Mouse (Mus musculus) forebrain, embryonic 15.5 days (tissue): ENCODE results near the gene Adamts20. TPM values are rescaled to one million over a fixed set of nuclear protein-coding genes. Genes with fewer than 3 reads are reported as not detected.

Experiments
- ATAC-seq: fragments of 200-750 bp; cut with Nextera tagmentation; replicated peaks from 2 replicates; pipeline ENCODE4 v1.8.0; 2017; ENCODE audit warnings: mild to moderate bottlenecking, moderate TSS enrichment, moderate library complexity
- H3K27ac ChIP-seq: fragments of 300-500 bp; sonication (generic); replicated peaks from 2 replicates; pipeline ENCODE4 v1.5.1; 2015; ENCODE audit warnings: mild to moderate bottlenecking, inconsistent platforms
- H3K27me3 ChIP-seq: fragments of 300-500 bp; sonication (generic); 2 replicates; pipeline ENCODE4 v1.6.1; 2015; ENCODE audit warnings: inconsistent platforms
- H3K36me3 ChIP-seq: fragments of 300-500 bp; sonication (generic); 2 replicates; pipeline ENCODE4 v1.6.1; 2015; ENCODE audit warnings: mild to moderate bottlenecking, inconsistent platforms
- H3K4me1 ChIP-seq: fragments of 300-500 bp; sonication (generic); 2 replicates; pipeline ENCODE4 v1.6.1; 2015; ENCODE audit warnings: inconsistent platforms
- H3K4me2 ChIP-seq: fragments of 300-500 bp; sonication (generic); replicated peaks from 2 replicates; pipeline ENCODE4 v1.6.1; 2015; ENCODE audit warnings: mild to moderate bottlenecking, inconsistent platforms
- H3K4me3 ChIP-seq: fragments of 300-500 bp; sonication (generic); 2 replicates; pipeline ENCODE4 v1.5.1; 2015; ENCODE audit warnings: mild to moderate bottlenecking, inconsistent platforms
- H3K9ac ChIP-seq: fragments of 300-500 bp; sonication (generic); replicated peaks from 2 replicates; pipeline ENCODE4 v1.6.1; 2015; ENCODE audit warnings: mild to moderate bottlenecking, inconsistent platforms
- H3K9me3 ChIP-seq: fragments of 300-500 bp; sonication (generic); 2 replicates; pipeline ENCODE4 v1.6.1; 2016; ENCODE audit warnings: inconsistent platforms
- WGBS: fragments of 180-500 bp; shearing (Covaris S2); methylation state at CpG from one replicate; pipeline ENCODE4 v1.1.7; 2015; ENCODE audit warnings: mixed read lengths; 5-methylcytosine and 5-hydroxymethylcytosine counted together
- polyA plus RNA-seq: library from polyadenylated mRNA; unstranded; fragments of >200 nt; fragmentation: Nextera tagmentation; extraction: Ambion mirVana; gene quantifications from 2 replicates; pipeline ENCODE4 v1.2.1, GENCODE M21; 2015

The Adamts20 gene
- polyA plus RNA-seq, 1 experiment from 2014 or later: 3.5 TPM

DNA sequence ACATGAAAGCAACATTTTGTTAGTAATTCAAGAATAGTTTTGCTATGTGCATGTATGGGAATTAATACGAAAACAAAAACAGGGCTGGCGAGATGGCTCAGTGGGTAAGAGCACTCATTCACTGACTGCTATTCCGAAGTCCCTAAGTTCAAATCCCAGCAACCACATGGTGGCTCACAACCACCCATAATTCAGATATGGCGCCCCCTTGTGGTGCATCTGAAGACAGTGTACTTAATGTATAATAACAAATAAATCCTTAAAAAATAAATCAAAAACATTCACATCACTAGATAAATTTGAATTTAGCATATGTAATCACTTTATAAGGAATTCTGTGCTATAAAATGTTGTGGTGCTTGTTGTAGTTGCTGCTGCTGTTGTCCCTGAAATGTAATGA lies 225.6 kb downstream of the Adamts20 start:
- Histone ChIP-seq H3K27ac (no peak overlapping the region), H3K4me3 (no peak overlapping the region), H3K9ac (no peak overlapping the region), H3K4me1 (no peaks in the 10 kb centered on the region), H3K9me3 (no peaks in the 10 kb centered on the region), H3K27me3 (no peaks in the 10 kb centered on the region), H3K36me3 (no peaks in the 10 kb centered on the region), H3K4me2 (no peak overlapping the region)
- WGBS: 84% methylated on average over 4 of the region's 4 CpGs
- ATAC-seq: no peak

DNA sequence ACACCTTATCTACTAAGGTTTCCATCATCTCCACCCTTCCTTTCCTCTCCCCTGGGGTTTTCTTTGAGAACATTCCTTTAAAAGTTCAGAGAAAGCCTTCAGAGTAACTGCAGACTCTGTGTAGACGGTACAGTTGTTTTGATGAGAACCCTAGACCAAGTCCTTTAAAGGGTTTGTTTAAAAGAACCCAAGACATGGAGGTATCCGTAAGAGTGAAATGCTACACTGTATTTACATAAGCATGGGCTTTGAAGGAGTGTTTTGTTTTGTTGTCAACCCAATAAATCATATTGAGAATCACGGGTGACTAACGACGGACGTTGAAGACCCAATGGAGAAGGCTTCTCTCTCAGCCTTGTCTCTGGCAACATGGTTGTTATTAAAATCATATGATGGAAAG lies 226.1 kb downstream of the Adamts20 start:
- Histone ChIP-seq H3K4me3 (no peak overlapping the region), H3K9me3 (no peaks in the 10 kb centered on the region), H3K4me1 (no peaks in the 10 kb centered on the region), H3K27me3 (no peaks in the 10 kb centered on the region), H3K27ac (no peak overlapping the region), H3K36me3 (no peaks in the 10 kb centered on the region), H3K4me2 (no peak overlapping the region), H3K9ac (no peak overlapping the region)
- no peak for ATAC-seq
- 82% methylated on average over 6 of the region's 6 CpGs for WGBS

DNA sequence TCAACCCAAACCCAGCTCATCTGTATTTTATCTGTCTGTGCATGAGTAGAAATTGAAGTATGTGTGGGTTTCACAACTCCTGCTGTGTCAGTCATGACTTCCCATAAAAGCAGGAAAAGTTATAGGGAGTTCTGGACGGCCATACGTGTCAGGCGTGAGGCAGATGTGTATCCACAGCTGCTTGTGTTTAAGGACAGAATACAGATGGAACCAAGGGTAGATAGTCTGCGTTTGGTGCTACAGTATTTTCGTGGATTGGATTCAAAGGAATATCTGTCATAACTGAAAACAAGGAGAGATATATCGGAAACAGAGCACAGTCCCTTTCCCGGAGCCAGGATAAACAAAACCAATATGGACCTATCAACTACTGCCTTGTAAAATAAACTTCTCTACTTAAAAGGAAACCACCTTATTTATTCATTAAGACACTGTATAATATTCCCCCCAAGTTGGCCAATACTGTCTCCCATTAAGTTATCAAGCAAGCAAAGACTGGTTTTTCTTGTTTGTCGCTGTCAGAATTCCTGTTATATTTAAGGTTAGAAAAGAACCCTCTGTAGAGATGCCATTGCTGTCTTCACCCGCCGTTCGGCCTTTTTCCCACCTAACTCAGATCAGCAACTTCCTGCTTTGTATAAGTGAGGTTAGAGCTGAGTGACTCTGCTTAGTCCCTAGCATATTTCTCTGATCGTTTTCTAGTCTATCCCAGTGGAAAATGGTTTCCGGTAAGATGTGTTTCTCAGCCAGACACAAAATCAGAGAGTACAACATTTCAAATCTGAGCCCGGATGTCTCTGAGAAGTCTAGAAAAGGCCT lies 227.0 kb downstream of the Adamts20 start:
- Histone ChIP-seq H3K4me1 (no peaks in the 10 kb centered on the region), H3K9ac (no peak overlapping the region), H3K36me3 (no peaks in the 10 kb centered on the region), H3K9me3 (no peaks in the 10 kb centered on the region), H3K4me3 (no peak overlapping the region), H3K4me2 (no peak overlapping the region), H3K27ac (no peak overlapping the region), H3K27me3 (no peaks in the 10 kb centered on the region)
- WGBS: 90% methylated on average over 14 of the region's 14 CpGs
- ATAC-seq: no peak

GRCm38 (mm10) chr15:94236726-94237125 lies 228.5 kb downstream of the Adamts20 start:
- no peak for ATAC-seq
- Histone ChIP-seq H3K4me2 (no peak overlapping the region), H3K4me1 (no peaks in the 10 kb centered on the region), H3K9ac (no peak overlapping the region), H3K27ac (no peak overlapping the region), H3K36me3 (no peaks in the 10 kb centered on the region), H3K4me3 (no peak overlapping the region), H3K27me3 (no peaks in the 10 kb centered on the region), H3K9me3 (no peaks in the 10 kb centered on the region)
- WGBS: 83% methylated on average over 2 of the region's 2 CpGs

DNA sequence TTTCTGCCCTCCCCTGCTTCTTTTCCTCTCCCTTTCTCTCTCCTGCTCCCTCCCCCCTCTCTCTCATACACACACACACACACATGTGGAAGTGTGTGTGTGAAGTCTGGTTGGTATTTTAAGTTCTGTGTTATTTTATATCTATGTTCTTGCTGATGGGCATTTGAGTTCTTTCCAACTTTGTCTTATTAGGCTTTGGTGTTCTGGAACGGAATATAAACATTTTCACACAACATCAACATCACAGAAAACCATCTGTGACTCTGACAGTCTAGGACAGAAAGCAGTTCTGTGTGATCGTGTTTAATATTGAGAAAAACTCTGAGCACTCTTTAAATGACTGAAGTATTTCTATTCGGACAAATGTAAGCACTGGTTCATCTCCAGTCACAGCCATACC lies 229.1 kb downstream of the Adamts20 start:
- no peak overlapping the region for H3K9ac ChIP-seq
- peak overlapping the region; percentile 15; the same call in 1 of the 2 replicates for H3K27ac ChIP-seq
- H3K4me2 ChIP-seq: no peak overlapping the region
- no peaks in the 10 kb centered on the region for H3K36me3 ChIP-seq
- no peaks in the 10 kb centered on the region for H3K4me1 ChIP-seq
- H3K27me3 ChIP-seq: no peaks in the 10 kb centered on the region
- ATAC-seq: no peak
- 68% methylated on average over 3 of the region's 3 CpGs for WGBS
- H3K4me3 ChIP-seq: no peak overlapping the region
- no peaks in the 10 kb centered on the region for H3K9me3 ChIP-seq

DNA sequence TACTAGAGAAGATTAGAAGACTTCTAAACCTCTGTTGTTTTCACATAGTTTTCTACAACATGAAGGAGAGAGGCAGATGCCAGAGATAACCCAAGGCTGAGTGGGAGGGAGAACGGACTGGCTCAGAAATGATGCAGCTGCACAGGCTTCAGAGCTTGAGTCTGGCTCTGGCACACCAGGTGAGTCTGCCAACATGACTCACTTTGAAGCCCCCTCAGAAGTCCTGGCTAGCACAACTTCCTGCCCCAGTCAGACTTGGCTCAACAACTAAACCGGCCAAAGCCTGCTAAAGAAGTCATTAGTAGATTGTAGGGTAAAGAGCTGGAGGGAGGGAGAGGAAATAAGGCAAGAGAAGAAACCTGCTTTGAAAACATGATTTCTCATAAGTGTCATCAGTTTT lies 230.0 kb downstream of the Adamts20 start:
- Histone ChIP-seq H3K4me1 (no peaks in the 10 kb centered on the region), H3K4me3 (no peak overlapping the region), H3K4me2 (no peak overlapping the region), H3K27ac (no peak overlapping the region), H3K27me3 (no peaks in the 10 kb centered on the region), H3K9ac (no peak overlapping the region), H3K9me3 (no peaks in the 10 kb centered on the region), H3K36me3 (no peaks in the 10 kb centered on the region)
- no peak for ATAC-seq
- WGBS: 83% methylated on average over 2 of the region's 2 CpGs

DNA sequence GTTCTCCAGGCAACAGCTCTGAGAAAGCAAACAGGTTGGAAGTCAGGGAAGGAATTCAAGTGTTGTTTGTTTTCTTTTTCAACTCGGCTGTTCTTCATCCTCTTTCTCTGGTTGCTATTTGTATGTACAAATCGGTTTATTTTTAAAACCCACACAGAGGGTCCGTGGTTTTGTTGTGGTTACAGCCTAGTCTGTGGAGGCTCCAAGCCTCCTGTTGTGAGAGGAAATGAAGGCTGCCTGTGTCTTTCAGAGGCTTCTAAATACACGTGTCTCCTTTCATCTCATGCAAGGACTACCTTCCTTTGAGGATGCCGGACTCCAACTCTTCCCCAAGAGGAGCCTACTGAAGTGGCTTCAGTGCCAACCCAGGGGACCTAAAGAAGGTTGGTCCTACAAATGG lies 234.0 kb downstream of the Adamts20 start:
- Histone ChIP-seq H3K27me3 (no peaks in the 10 kb centered on the region), H3K4me1 (no peaks in the 10 kb centered on the region), H3K27ac (no peak overlapping the region), H3K4me3 (no peak overlapping the region), H3K4me2 (no peak overlapping the region), H3K9me3 (no peaks in the 10 kb centered on the region), H3K36me3 (no peaks in the 10 kb centered on the region), H3K9ac (no peak overlapping the region)
- ATAC-seq: no peak
- 42% methylated on average over 5 of the region's 5 CpGs for WGBS

GRCm38 (mm10) chr15:94227388-94227787 lies 237.8 kb downstream of the Adamts20 start:
- Histone ChIP-seq H3K9me3 (no peaks in the 10 kb centered on the region), H3K4me1 (no peaks in the 10 kb centered on the region), H3K27me3 (no peaks in the 10 kb centered on the region), H3K27ac (no peak overlapping the region), H3K9ac (no peak overlapping the region), H3K36me3 (no peaks in the 10 kb centered on the region), H3K4me3 (no peak overlapping the region), H3K4me2 (no peak overlapping the region)
- no peak for ATAC-seq
- WGBS: 100% methylated on average over 1 of the region's 1 CpGs

DNA sequence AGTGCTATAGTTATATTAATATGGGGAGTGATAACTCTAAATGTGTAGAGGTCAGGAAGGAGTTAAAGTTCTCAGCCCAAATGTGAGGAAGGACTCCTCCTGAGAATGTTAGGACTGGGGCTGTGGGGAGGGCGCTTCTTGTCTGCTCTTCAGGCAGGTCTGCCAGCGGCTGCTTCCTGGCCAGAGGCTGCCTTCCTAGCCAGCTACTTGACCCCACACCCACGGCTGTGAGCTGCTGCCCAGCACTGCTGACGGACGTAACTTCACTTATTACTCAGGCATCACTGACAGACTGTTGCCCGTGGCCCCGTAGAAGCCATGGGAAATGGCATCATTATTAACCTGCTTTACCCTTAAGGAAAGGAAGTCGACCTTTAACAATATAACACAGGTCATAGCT lies 242.1 kb downstream of the Adamts20 start:
- 59% methylated on average over 8 of the region's 8 CpGs for WGBS
- Histone ChIP-seq H3K4me3 (no peak overlapping the region), H3K4me2 (no peak overlapping the region), H3K27ac (no peak overlapping the region), H3K9me3 (no peaks in the 10 kb centered on the region), H3K27me3 (no peaks in the 10 kb centered on the region), H3K9ac (no peak overlapping the region), H3K4me1 (peaks cover 11% of the 10 kb centered on the region; the same call in 1 of the 2 replicates), H3K36me3 (no peaks in the 10 kb centered on the region)
- ATAC-seq: no peak

DNA sequence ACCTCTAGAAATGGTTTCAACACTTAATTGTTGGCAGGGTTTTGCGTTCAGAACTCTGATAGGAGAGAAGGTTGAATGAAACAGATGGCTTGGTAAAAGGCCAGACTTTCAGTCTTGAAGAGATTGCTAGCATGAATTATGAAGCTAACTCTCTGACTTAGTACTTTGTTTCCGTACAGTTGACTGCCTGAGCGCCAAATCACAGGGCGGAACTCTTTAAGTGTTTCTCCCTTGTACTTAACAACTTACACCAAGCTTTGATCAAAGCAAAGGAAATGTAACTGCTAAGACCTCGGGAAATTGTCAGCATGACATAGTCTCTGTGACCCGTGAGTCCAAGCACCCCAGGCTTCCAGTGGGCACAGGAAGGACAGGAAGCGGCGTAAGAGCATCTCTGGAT lies 244.5 kb downstream of the Adamts20 start:
- H3K27me3 ChIP-seq: no peaks in the 10 kb centered on the region
- H3K9me3 ChIP-seq: no peaks in the 10 kb centered on the region
- H3K4me2 ChIP-seq: no peak overlapping the region
- H3K9ac ChIP-seq: no peak overlapping the region
- no peak for ATAC-seq
- 62% methylated on average over 8 of the region's 8 CpGs for WGBS
- H3K4me3 ChIP-seq: no peak overlapping the region
- peaks cover 11% of the 10 kb centered on the region; the same call in 1 of the 2 replicates for H3K4me1 ChIP-seq
- no peaks in the 10 kb centered on the region for H3K36me3 ChIP-seq
- H3K27ac ChIP-seq: no peak overlapping the region

Other genes starting within 250 kb of the Adamts20 start
- 4.7 and 5.1 TPM in 2 replicates for gene Pus7l, start 78.1 kb upstream of the Adamts20 start, polyA plus RNA-seq
- 1.5 TPM in 2 replicates for gene Irak4, start 78.2 kb upstream of the Adamts20 start, polyA plus RNA-seq
- gene Twf1, start 124.5 kb upstream of the Adamts20 start, polyA plus RNA-seq: 94.8 and 98.6 TPM in 2 replicates
- gene Tmem117, start 163.8 kb upstream of the Adamts20 start, polyA plus RNA-seq: 2.9 and 4.5 TPM in 2 replicates